Mouse (Mus musculus): ENCODE data around the gene Atp6v1f.

- no peak for TF ChIP-seq ZC3H11A (IDR thresholded peaks at IDR 0.05; ENCODE audit: borderline replicate concordance, low read depth, low read length)
- TF ChIP-seq ZNF384 (IDR thresholded peaks at IDR 0.05; ENCODE audit: low read depth, low read length) = no peak
- TF ChIP-seq CHD2 (IDR thresholded peaks at IDR 0.05; ENCODE audit: low read depth, low read length) = no peak
- no peak for TF ChIP-seq MAFK (IDR thresholded peaks at IDR 0.05; ENCODE audit: insufficient read depth, low read depth, low read length)
Observed at GRCm38 (mm10) chr6:29501599-29501998, 34.1 kb downstream of the Atp6v1f start.
